Mouse (Mus musculus): ENCODE data around the gene Rasa1.
A peak's percentile ranks its signal among the peaks of the same experiment; 100 is the strongest.

Gene Rasa1

GRCm38 (mm10) chr13:85288843-85289713, at the start of gene Rasa1:
TSS of gene Rasa1 (minus strand) at chr13:85289130.
- DNase-seq (ENCODE audit: low spot score in 2 of 2): peak; percentile 92 to 93

DNA sequence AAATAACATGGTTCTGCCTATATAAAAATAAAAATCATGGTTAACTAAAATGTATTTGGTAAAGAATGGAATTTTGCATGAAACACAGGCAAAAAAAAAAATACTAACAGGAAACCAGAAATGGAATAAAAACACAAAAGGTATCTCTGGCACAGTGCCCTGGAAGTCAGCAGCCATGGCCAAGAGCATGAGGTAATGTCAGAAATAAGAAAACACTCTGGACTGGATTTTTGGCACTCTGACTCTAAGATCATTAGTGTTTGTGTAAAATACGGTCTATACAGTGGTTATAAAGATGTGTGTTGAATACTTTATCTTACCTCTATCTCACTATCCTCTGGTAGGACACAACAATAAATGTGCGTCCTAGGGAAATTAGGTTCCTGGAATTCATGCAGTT, 22.6 kb upstream of the Rasa1 start:
- DNase-seq (ENCODE audit: low spot score in 2 of 2): no peak

- no peak for DNase-seq (ENCODE audit: low spot score in 2 of 2)
Measured at GRCm38 (mm10) chr13:85310968-85311367, 22.0 kb upstream of the Rasa1 start.

- DNase-seq (ENCODE audit: low spot score in 2 of 2): no peak
Measured at GRCm38 (mm10) chr13:85310483-85310882, 21.6 kb upstream of the Rasa1 start.

- DNase-seq (ENCODE audit: low spot score in 2 of 2): no peak
Measured at GRCm38 (mm10) chr13:85306039-85306438, 17.1 kb upstream of the Rasa1 start.

DNA sequence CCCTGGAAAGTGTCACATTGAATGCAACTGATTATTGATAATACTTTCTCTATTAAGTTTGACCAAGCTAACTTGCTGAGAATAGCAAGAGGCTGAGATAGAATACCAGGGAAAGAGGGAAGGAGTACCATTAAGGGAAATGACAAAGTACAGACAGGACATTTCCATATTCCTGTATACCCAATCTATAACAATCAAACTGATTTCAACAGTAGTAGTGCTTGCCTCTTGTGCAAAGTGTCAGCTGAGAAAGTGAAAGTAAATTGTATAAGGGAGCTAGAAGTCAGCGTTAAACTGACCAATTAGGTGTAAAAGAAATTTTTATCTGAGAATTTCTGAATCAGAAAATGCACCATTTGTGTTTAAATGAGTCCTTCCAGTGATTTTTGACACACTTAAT, 1.7 kb upstream of the Rasa1 start:
- DNase-seq (ENCODE audit: low spot score in 2 of 2): no peak

DNA sequence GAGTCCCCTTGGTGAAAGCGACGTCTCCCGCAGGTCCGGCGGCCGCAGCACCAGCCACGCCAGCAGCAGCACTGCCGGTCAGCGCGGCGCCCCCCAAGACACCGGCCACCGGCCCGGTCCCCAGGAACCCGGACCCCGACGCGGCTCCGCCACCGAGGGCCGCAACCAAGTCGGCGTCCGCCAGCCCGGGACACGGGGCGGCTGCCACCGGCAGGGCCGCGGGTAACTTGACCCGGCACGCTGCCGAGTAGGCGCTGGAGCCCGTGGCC, 422 bp downstream of the Rasa1 start:
- DNase-seq (ENCODE audit: low spot score in 2 of 2): no peak

DNA sequence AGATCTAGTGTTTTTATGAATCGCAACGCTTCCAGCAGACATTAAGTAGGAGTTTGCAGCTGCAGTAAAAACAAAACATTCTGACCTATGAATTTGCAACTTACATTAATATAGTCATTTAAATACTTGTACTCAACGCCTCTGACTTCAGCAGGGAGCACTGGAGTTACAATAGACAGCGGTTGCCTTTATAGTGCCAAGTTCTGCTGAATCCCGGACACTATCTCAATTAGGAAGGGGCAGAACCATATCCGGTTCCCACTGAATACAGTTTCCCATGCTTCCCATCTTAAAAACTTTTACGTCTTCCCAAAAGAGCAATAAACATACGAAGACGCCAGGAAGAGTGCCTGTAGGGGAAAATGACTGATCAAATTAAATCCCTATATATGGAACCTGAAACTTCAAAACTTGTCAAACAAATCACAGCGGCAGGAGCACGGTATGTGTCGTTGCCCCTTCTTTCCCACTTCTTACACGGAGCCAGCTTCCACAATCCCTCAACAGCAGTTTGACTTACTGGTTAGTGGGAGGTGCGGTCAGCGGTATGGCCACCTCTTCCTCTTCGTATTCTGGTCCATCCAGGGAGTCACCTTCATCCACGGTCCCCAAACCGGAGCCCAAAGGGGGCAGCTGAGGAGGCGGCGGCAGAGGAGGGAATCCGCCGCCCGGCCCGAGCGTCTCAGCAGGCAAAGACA, 905 bp downstream of the Rasa1 start:
- DNase-seq (ENCODE audit: low spot score in 2 of 2): peak in 1 of 2 experiments; percentile 26

DNA sequence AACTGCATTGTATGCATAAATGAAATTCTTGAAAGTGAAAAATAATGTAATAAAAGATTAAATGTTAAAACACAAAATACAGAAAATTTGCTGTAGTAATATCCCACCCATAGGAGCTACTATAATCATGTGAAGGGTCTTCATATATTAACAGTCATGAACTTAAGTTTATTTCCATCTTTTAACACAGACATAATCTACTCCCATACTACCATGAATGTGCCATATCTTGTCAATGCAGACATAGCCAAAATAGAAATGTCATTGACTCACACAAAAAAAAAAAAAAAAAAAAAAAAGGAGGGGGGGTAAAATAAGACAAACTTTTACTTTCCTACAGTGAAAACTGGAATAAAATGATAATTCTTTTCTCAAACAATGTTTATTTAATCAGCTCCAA, 6.3 kb downstream of the Rasa1 start:
- DNase-seq (ENCODE audit: low spot score in 2 of 2): no peak

- DNase-seq (ENCODE audit: low spot score in 2 of 2): no peak
Measured at GRCm38 (mm10) chr13:85278951-85279350, 10.0 kb downstream of the Rasa1 start.

- no peak for DNase-seq (ENCODE audit: low spot score in 2 of 2)
Measured at GRCm38 (mm10) chr13:85274572-85274971, 14.4 kb downstream of the Rasa1 start.

DNA sequence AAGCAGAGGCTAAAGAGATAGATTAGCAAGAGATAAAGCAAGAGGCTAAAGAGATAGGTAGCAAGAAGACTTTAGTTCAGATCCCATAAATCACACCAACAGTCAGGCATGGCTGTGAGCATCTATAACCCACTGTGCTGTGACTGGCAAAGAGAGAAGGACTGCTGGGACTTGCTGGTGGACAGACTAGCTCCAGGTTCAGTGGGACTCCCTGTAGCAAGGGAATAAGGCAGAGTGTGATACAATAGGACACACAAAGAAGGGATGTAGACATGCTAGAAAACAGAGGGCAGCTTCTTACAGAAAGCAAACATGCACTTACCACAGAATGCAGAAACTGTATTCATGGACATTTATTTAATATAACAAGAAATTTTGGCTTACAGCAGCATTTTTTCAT, 15.1 kb downstream of the Rasa1 start:
- no peak for DNase-seq (ENCODE audit: low spot score in 2 of 2)

DNA sequence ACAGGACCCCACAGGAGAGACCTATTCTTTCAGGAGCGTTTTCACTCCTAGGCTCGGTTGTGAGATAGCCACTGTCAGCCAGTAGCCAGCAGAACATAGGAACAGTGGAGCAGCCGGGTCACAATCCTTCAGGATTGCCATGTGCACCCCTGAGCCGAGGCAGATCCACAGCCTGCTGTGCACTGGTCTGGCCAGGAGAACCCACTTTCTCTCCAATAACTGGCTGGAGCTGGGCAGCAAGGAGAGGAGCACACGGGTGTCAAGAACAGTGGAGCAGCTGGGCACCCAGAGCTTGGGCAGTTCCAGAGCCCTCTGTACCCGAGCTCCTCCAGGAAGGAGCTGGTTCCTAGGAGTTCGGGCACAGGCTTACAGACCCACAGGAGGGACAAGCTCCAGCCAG, 50.2 kb downstream of the Rasa1 start:
- no peak for DNase-seq (ENCODE audit: low spot score in 2 of 2)

- no peak for DNase-seq (ENCODE audit: low spot score in 2 of 2)
Measured at GRCm38 (mm10) chr13:85218656-85219055, 70.3 kb downstream of the Rasa1 start.

GRCm38 (mm10) chr13:85210353-85210752, 78.6 kb downstream of the Rasa1 start:
- DNase-seq (ENCODE audit: low spot score in 2 of 2): no peak

GRCm38 (mm10) chr13:85208656-85209055, 80.3 kb downstream of the Rasa1 start:
- no peak for DNase-seq (ENCODE audit: low spot score in 2 of 2)

DNA sequence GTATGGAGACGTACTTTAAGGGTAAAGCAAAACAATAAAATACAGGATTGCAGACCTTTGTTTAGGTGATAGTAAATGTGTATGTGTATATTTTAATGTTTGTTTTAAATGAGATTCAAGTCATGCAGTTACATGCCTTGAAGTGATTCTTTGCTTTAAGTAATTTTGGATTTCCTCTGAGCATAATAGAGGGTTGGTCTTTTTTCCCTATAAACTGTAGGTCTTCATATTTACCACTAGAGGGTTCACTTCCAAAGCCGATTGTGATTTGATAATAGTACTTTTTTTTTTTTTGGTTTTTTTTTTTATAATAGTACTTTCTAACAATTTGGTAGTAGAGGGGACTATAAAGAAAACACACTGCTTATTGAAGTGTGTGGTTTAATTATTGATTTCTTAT, 81.4 kb downstream of the Rasa1 start:
- DNase-seq (ENCODE audit: low spot score in 2 of 2): no peak

GRCm38 (mm10) chr13:85191253-85191652, 97.7 kb downstream of the Rasa1 start:
- no peak for DNase-seq (ENCODE audit: low spot score in 2 of 2)

GRCm38 (mm10) chr13:85189644-85190121, 99.2 kb downstream of the Rasa1 start:
- no peak for DNase-seq (ENCODE audit: low spot score in 2 of 2)

- peak; percentile 86 to 92 for DNase-seq (ENCODE audit: low spot score in 2 of 2)
Measured at GRCm38 (mm10) chr13:85188903-85189643, 99.9 kb downstream of the Rasa1 start, which contains the start of gene Ccnh. TSS of gene Ccnh (plus strand) at chr13:85189408.

All from urinary bladder, postnatal 4 days (tissue).